In the genomic region with DNA sequence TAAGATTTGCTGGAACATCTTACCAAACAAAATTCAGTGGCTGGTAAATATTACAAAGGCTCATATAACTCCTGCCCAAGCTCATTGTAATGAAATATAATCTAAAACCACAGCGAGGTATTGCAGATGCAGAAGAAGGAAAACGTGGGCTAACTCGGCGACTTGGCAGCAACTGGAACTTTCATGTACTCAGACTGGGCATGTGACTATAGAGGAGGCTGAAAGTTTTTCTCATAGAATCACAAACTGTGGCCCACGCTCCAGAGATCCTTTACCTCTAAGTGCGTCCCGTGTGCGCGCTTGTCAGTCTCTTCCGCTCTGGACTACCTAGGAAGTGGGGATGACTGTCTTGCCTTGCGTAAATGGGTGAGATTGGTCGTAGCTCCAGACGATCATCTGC, we compare ENCODE assay signal across 26 mouse cellular contexts. TPM values are rescaled to one million over a fixed set of nuclear protein-coding genes. Genes with fewer than 3 reads are reported as not detected.
DNase-seq lines count a peak whose midpoint lies in the region; ATAC-seq and TF ChIP-seq lines count a peak whose summit lies in the region.
"Had no signal": no experiment of that assay in that cellular context is flagged by ENCODE, and none has a peak within 500 bp of the region (broad histone marks: within the 10 kb centered on the region; RNA-seq: fewer than 3 reads in every experiment).

No protein-coding gene starts in this region.

- H3K4me1 ChIP-seq in limb, embryonic 11.5 days (ENCODE audit: control insufficient read depth, insufficient read depth, low read length) = no peaks in the 10 kb centered on the region
- H3K4me1 ChIP-seq in limb, embryonic 10.5 days = peaks cover 5% of the 10 kb centered on the region; the same call in 1 of the 2 replicates
- no peaks in the 10 kb centered on the region for H3K4me1 ChIP-seq in ES-Bruce4 (ENCODE audit: control insufficient read depth, insufficient read depth, low read length)
- H3K4me1 ChIP-seq in midbrain, postnatal 0 days (ENCODE audit: insufficient read depth, low read length) = no peaks in the 10 kb centered on the region
- H3K4me1 ChIP-seq: embryonic facial prominence, embryonic 13.5 days; forebrain, embryonic 12.5 days; hindbrain, embryonic 15.5 days had no signal

- no peak for TF ChIP-seq EP300 in ES-Bruce4 (IDR thresholded peaks at IDR 0.05; ENCODE audit: insufficient read depth, low read depth, low read length)

- no peak overlapping the region for H3K4me3 ChIP-seq in limb, embryonic 11.5 days (ENCODE audit: low read depth, low read length)
- H3K4me3 ChIP-seq in limb, embryonic 10.5 days = no peak overlapping the region
- no peak overlapping the region for H3K4me3 ChIP-seq in ES-Bruce4 (ENCODE audit: low read depth, low read length)
- no peak overlapping the region for H3K4me3 ChIP-seq in midbrain, postnatal 0 days (ENCODE audit: low read depth, low read length)
- H3K4me3 ChIP-seq: embryonic facial prominence, embryonic 10.5 days; embryonic facial prominence, embryonic 13.5 days; erythroblast, embryonic 14.5 days; forebrain, embryonic 12.5 days; heart, adult 2 months; hindbrain, embryonic 12.5 days; hindbrain, embryonic 15.5 days had no signal

- no peak overlapping the region for H3K9ac ChIP-seq in limb, embryonic 11.5 days (ENCODE audit: low read length)
- H3K9ac ChIP-seq in ES-Bruce4 (ENCODE audit: low read depth, poor library complexity, severe bottlenecking) = no peak overlapping the region
- H3K9ac ChIP-seq in midbrain, postnatal 0 days (replicated peaks; ENCODE audit: low read length, poor library complexity, severe bottlenecking) = no peak overlapping the region
- H3K9ac ChIP-seq: embryonic facial prominence, embryonic 13.5 days; forebrain, embryonic 12.5 days; hindbrain, embryonic 12.5 days; hindbrain, embryonic 15.5 days had no signal

- ATAC-seq in limb, embryonic 11.5 days (ENCODE audit: insufficient number of reproducible peaks, low FRiP score, low TSS enrichment, low read depth) = no peak
- no peak for ATAC-seq in midbrain, postnatal 0 days (ENCODE audit: low FRiP score)
- ATAC-seq: forebrain, embryonic 16.5 days had no signal

- WGBS in limb, embryonic 11.5 days = 97% methylated on average over 13 of the region's 13 CpGs
- 97% methylated on average over 13 of the region's 13 CpGs for WGBS in limb, embryonic 10.5 days
- 98% methylated on average over 13 of the region's 13 CpGs for WGBS in midbrain, postnatal 0 days

- no peak for TF ChIP-seq POLR2A in ES-Bruce4 (IDR thresholded peaks at IDR 0.05; ENCODE audit: insufficient read depth, low read length)

- DNase-seq in heart, adult 11 months = peak; percentile 45
- DNase-seq in heart, adult 9 months (ENCODE audit: low spot score in 2 of 2) = no peak
- peak; percentile 15 for DNase-seq in limb, embryonic 11.5 days (ENCODE audit: low spot score)
- DNase-seq in limb, embryonic 10.5 days (ENCODE audit: low spot score) = no peak
- DNase-seq in R1 (ENCODE audit: low read depth, low spot score) = peak; percentile 43
- DNase-seq in kidney, postnatal 25 days = no peak
- DNase-seq in midbrain, postnatal 0 days (ENCODE audit: low spot score) = no peak
- DNase-seq: adrenal gland, postnatal 10 days; adrenal gland, postnatal 36 days; B cell, adult 2 months; cerebellum, adult 11 months; cerebellum, adult 2 months; cerebellum, postnatal 36 days; embryo, embryonic 11 days; gastrocnemius, postnatal 25 days; heart, adult 2 months had no signal

- no peaks in the 10 kb centered on the region for H3K36me3 ChIP-seq in limb, embryonic 11.5 days (ENCODE audit: control insufficient read depth, insufficient read depth, low read length)
- no peaks in the 10 kb centered on the region for H3K36me3 ChIP-seq in limb, embryonic 10.5 days
- no peaks in the 10 kb centered on the region for H3K36me3 ChIP-seq in ES-Bruce4 (ENCODE audit: control insufficient read depth, insufficient read depth, low read length, poor library complexity, severe bottlenecking)
- H3K36me3 ChIP-seq in midbrain, postnatal 0 days (ENCODE audit: insufficient read depth, low read length) = no peaks in the 10 kb centered on the region
- H3K36me3 ChIP-seq: embryonic facial prominence, embryonic 10.5 days; embryonic facial prominence, embryonic 13.5 days; forebrain, embryonic 12.5 days; hindbrain, embryonic 12.5 days; hindbrain, embryonic 15.5 days had no signal

- no peak overlapping the region for H3K4me2 ChIP-seq in limb, embryonic 11.5 days (ENCODE audit: low read depth, severe bottlenecking)
- H3K4me2 ChIP-seq in midbrain, postnatal 0 days (ENCODE audit: low read depth, low read length, poor library complexity, severe bottlenecking) = no peak overlapping the region
- H3K4me2 ChIP-seq: embryonic facial prominence, embryonic 13.5 days; forebrain, embryonic 12.5 days; heart, embryonic 11.5 days; hindbrain, embryonic 12.5 days; hindbrain, embryonic 15.5 days had no signal

- no peak for TF ChIP-seq CTCF in ES-Bruce4 (IDR thresholded peaks at IDR 0.05; ENCODE audit: low read depth, low read length)
- TF ChIP-seq CTCF in midbrain, postnatal 0 days (IDR thresholded peaks at IDR 0.05) = no peak

- H3K27ac ChIP-seq in limb, embryonic 11.5 days (replicated peaks; ENCODE audit: low read depth, low read length) = no peak overlapping the region
- H3K27ac ChIP-seq in limb, embryonic 10.5 days = no peak overlapping the region
- H3K27ac ChIP-seq in ES-Bruce4 (ENCODE audit: insufficient read depth, low read length) = peak overlapping the region; percentile 93
- H3K27ac ChIP-seq in midbrain, postnatal 0 days (ENCODE audit: low read depth, low read length) = no peak overlapping the region
- H3K27ac ChIP-seq: embryonic facial prominence, embryonic 10.5 days; embryonic facial prominence, embryonic 13.5 days; forebrain, embryonic 12.5 days; heart, adult 2 months; hindbrain, embryonic 12.5 days; hindbrain, embryonic 15.5 days had no signal

- no peaks in the 10 kb centered on the region for H3K9me3 ChIP-seq in limb, embryonic 11.5 days (ENCODE audit: control insufficient read depth, low read length)
- no peaks in the 10 kb centered on the region for H3K9me3 ChIP-seq in limb, embryonic 10.5 days (replicated peaks)
- H3K9me3 ChIP-seq in ES-Bruce4 (replicated peaks; ENCODE audit: control insufficient read depth, insufficient read depth, low read length, poor library complexity, severe bottlenecking) = peaks cover 10% of the 10 kb centered on the region
- no peaks in the 10 kb centered on the region for H3K9me3 ChIP-seq in midbrain, postnatal 0 days (ENCODE audit: low read length)
- H3K9me3 ChIP-seq: embryonic facial prominence, embryonic 10.5 days; embryonic facial prominence, embryonic 13.5 days; forebrain, embryonic 12.5 days; hindbrain, embryonic 12.5 days; hindbrain, embryonic 15.5 days had no signal

- no peaks in the 10 kb centered on the region for H3K27me3 ChIP-seq in limb, embryonic 11.5 days (ENCODE audit: control insufficient read depth, insufficient read depth, low read length)
- no peaks in the 10 kb centered on the region for H3K27me3 ChIP-seq in limb, embryonic 10.5 days (ENCODE audit: low read depth, poor library complexity, severe bottlenecking)
- H3K27me3 ChIP-seq in ES-Bruce4 (ENCODE audit: control insufficient read depth, insufficient read depth, low read length, poor library complexity, severe bottlenecking) = no peaks in the 10 kb centered on the region
- no peaks in the 10 kb centered on the region for H3K27me3 ChIP-seq in midbrain, postnatal 0 days (ENCODE audit: insufficient read depth, low read length)
- H3K27me3 ChIP-seq: CH12.LX; embryonic facial prominence, embryonic 13.5 days; forebrain, embryonic 12.5 days; hindbrain, embryonic 12.5 days; hindbrain, embryonic 15.5 days had no signal

RNA-seq across cellular contexts. Expression of gene Pawr, which starts 41.9 kb away (rescaled TPM):
- polyA plus RNA-seq in limb, embryonic 11.5 days (2014; fragmentation: Nextera tagmentation; extraction: Ambion mirVana) = 4.9 TPM in 2 replicates
- polyA plus RNA-seq in limb, embryonic 10.5 days (2016; fragmentation: Nextera tagmentation; extraction: Ambion mirVana) = 4.0 and 4.3 TPM in 2 replicates
- 157 and 164 TPM in 2 replicates for polyA plus RNA-seq in ES-Bruce4 (2011; ENCODE audit: insufficient read depth, insufficient read length, low read depth, missing spikeins)
- 5.1 and 8.4 TPM in 2 replicates for total RNA-seq in midbrain, postnatal 0 days (2014; rRNA removed)
- polyA plus RNA-seq in midbrain, postnatal 0 days (2015; fragmentation: Nextera tagmentation; extraction: Ambion mirVana) = 1.9 and 2.3 TPM in 2 replicates
- total RNA-seq: CH12.LX had no signal

Comparison
In these comparisons a context has a peak if more than half of its experiments do, and no peak if none do; other contexts are left out.
1. DNase-seq: peak in heart, adult 11 months (single experiment), limb, embryonic 11.5 days (single experiment) and R1 (single experiment); none in heart, adult 9 months (0 of 2), limb, embryonic 10.5 days (single experiment), kidney, postnatal 25 days (0 of 2) and midbrain, postnatal 0 days (single experiment).
2. RNA of gene Pawr, which starts 41.9 kb away (polyA plus RNA-seq): 157 to 164 TPM in ES-Bruce4; 4.9 TPM in limb, embryonic 11.5 days, 4.0 to 4.3 TPM in limb, embryonic 10.5 days and 1.9 to 2.3 TPM in midbrain, postnatal 0 days; every median in the first group is over 10 times any median in the second.